Mouse (Mus musculus) neural tube, embryonic 11.5 days (tissue): Measurements from ENCODE around the gene Osm. TPM values are rescaled to one million over a fixed set of nuclear protein-coding genes. Genes with fewer than 3 reads are reported as not detected.

ENCODE experiments used
- ATAC-seq: fragments of 200-750 bp; cut with Nextera tagmentation; 2 replicates; pipeline ENCODE4 v1.8.0; 2017; ENCODE audit warnings: moderate number of reproducible peaks, mild to moderate bottlenecking, moderate TSS enrichment, moderate library complexity; ENCODE audit not compliant: insufficient read depth, low FRiP score, low TSS enrichment
- DNase-seq: peaks from one replicate; pipeline ENCODE4 v3.0.0-alpha.2; 2015; ENCODE audit warnings: low spot score
- H3K27ac ChIP-seq: fragments of 300-500 bp; sonication (generic); 2 replicates; pipeline ENCODE4 v1.5.1; 2014; ENCODE audit warnings: low read depth, mild to moderate bottlenecking, low read length
- H3K27me3 ChIP-seq: fragments of 300-500 bp; sonication (generic); 2 replicates; pipeline ENCODE4 v1.6.1; 2014; ENCODE audit warnings: mild to moderate bottlenecking, low read length, mixed read lengths; ENCODE audit not compliant: control insufficient read depth, insufficient read depth
- H3K36me3 ChIP-seq: fragments of 300-500 bp; sonication (generic); 2 replicates; pipeline ENCODE4 v1.6.1; 2014; ENCODE audit warnings: mild to moderate bottlenecking, low read length, moderate library complexity, mixed read lengths; ENCODE audit not compliant: control insufficient read depth, insufficient read depth
- H3K4me1 ChIP-seq: fragments of 300-500 bp; sonication (generic); 2 replicates; pipeline ENCODE4 v1.6.1; 2014; ENCODE audit warnings: low read length, mixed read lengths; ENCODE audit not compliant: control insufficient read depth, insufficient read depth
- H3K4me2 ChIP-seq: fragments of 300-500 bp; sonication (generic); 2 replicates; pipeline ENCODE4 v1.6.1; 2014; ENCODE audit warnings: low read depth, mild to moderate bottlenecking, moderate library complexity
- H3K4me3 ChIP-seq: fragments of 300-500 bp; sonication (generic); 2 replicates; pipeline ENCODE4 v1.5.1; 2014; ENCODE audit warnings: low read depth, low read length
- H3K9ac ChIP-seq: fragments of 300-500 bp; sonication (generic); 2 replicates; pipeline ENCODE4 v1.6.1; 2014; ENCODE audit warnings: mild to moderate bottlenecking, low read length
- H3K9me3 ChIP-seq: fragments of 300-500 bp; sonication (generic); 2 replicates; pipeline ENCODE4 v1.6.1; 2016; ENCODE audit warnings: low read length; ENCODE audit not compliant: control insufficient read depth
- WGBS: fragments of 180-500 bp; shearing (Covaris S2); extraction: QIAGEN DNeasy Blood & Tissue Kit; methylation state at CpG from one replicate; pipeline ENCODE4 v1.1.7; 2014; 5-methylcytosine and 5-hydroxymethylcytosine counted together
- polyA plus RNA-seq: library from polyadenylated mRNA; unstranded; fragments of >200 nt; fragmentation: Nextera tagmentation; extraction: Ambion mirVana; gene quantifications from 2 replicates; pipeline ENCODE4 v1.2.1, GENCODE M21; 2014

Osm gene
- polyA plus RNA-seq, 1 experiment from 2014 or later = not detected

DNA sequence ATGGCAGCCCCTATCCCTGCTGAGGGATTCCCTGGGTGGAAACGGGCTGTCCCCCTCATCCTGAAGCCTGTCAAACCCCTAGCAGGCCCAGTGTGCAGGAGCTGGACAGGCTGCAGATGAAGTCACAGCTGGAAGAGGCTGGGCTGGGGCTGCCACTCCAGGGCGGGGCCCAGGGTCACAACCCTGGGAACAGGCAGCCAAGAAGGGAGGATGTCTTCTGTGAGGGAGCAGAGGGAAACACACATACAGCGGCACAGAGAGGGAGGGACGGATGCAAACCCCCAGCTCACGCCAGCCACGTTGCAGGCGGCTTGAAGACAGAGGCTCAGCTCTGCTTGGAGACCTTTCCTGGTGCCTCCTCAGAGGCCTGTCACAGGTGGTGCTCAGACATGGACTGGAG lies 27.8 kb downstream of the Osm start:
- DNase-seq (no peak), ATAC-seq (no peak)
- Histone ChIP-seq H3K27me3 (peaks cover 30% of the 10 kb centered on the region), H3K9ac (no peak overlapping the region), H3K27ac (no peak overlapping the region), H3K36me3 (no peaks in the 10 kb centered on the region), H3K4me1 (0 out of 2 replicates have a peak, but pooled peaks cover 3% of the 10 kb centered on the region), H3K4me3 (no peak overlapping the region), H3K9me3 (no peaks in the 10 kb centered on the region; the same call in 1 of the 2 replicates), H3K4me2 (no peak overlapping the region)
- WGBS = 64% methylated on average over 7 of the region's 7 CpGs

DNA sequence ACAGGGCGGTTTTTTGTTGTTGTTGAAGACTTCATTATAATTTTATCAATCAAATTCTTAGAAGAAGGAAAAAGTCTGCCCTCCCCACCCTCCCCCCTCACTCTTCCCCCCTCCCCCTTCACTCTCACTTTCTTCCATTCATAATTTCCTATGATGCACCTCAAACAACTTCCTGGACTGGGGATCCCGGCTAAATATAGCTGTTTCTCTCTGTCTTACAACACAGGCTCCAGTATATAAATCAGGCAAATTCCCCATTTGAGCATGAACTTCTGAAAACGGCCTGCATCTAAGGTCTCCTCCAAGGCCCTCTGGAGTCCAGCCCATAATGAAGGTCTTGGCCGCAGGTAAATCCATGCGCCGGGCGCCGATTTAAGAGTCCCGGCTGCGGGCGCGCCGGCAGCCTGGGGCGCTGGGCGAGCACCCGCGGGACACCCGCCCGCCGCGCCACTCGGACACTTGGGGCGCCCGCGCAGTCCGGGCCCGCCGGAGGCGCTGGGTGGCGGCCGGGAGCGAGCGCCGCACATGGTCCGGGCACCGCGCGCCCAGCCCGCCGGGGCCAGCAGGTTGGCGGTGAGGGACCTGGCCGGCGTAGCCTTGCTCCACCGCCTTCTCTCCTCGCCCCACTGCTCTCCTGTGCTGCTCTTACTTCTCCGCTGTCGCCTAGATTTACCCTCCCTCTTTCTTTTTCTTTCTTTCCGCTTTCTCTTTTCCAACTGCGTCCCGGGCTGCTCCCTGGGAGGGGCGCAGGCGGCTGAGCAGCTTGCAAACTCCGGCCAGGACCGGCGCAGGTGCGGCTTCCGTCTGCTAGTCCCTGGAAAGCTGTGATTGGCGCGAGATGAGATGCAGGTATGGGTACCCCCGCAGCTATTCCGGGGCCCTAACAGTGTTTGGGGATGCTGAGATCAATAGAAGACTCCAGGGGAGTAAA lies 30.3 kb downstream of the Osm start:
- peak overlapping the region; percentile 44 for H3K4me3 ChIP-seq
- peak overlapping the region; percentile 40 for H3K9ac ChIP-seq
- H3K4me2 ChIP-seq = peak overlapping the region; percentile 80
- no peaks in the 10 kb centered on the region for H3K36me3 ChIP-seq
- under 1% methylated on average over 47 of the region's 61 CpGs for WGBS
- no peaks in the 10 kb centered on the region; the same call in 1 of the 2 replicates for H3K9me3 ChIP-seq
- H3K27me3 ChIP-seq = peaks cover 30% of the 10 kb centered on the region
- ATAC-seq (peak; percentile 27; the same call in 1 of the 2 replicates), DNase-seq (peak; percentile 55)
- H3K4me1 ChIP-seq = 0 out of 2 replicates have a peak, but pooled peaks cover 3% of the 10 kb centered on the region
- H3K27ac ChIP-seq = no peak overlapping the region

DNA sequence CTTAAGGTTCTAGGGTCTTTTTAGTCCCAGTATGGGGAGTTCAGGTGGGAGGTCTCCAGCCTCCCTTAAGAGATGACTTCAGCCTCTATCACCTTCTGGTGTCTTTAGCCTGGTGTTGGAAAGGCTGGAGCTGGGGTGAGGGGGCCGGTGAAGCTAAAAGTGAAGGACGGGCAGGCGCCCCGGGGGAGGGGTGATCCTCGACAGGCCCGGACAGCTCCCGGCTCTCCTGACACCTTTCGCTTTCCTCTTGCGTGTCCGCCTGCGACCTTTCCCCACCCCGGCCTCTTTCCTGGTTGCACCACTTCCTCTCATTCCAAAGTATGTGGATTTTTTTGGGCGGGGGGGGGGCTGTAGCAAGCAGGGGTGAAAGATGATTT lies 31.0 kb downstream of the Osm start:
- Histone ChIP-seq H3K9ac (no peak overlapping the region), H3K4me3 (peak overlapping the region; percentile 44), H3K9me3 (no peaks in the 10 kb centered on the region; the same call in 1 of the 2 replicates), H3K27ac (no peak overlapping the region), H3K4me2 (peak overlapping the region; percentile 80), H3K27me3 (peaks cover 30% of the 10 kb centered on the region), H3K36me3 (no peaks in the 10 kb centered on the region), H3K4me1 (0 out of 2 replicates have a peak, but pooled peaks cover 3% of the 10 kb centered on the region)
- 8% methylated on average over 13 of the region's 13 CpGs for WGBS
- no peak for DNase-seq
- no peak for ATAC-seq

DNA sequence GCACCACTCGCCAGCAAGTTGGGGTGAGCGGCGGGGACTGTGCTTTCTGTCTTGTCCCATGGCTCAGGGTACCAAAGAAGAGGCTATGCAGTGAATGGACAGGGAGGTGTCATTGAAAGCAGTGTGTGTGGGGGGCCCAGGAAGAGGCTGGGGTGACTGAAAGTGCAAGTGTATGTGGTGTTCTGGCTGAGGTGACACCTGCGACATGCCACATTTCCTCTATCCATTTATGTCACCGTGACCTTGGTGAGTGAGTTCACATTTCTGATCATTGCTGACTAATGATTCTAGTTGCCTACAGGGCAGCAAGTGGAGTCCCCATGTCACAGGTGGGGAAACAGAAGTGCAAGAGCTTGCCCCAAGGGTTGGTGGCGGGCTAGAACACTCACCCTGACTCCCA lies 32.3 kb downstream of the Osm start:
- no peak for DNase-seq
- Histone ChIP-seq H3K36me3 (no peaks in the 10 kb centered on the region), H3K9me3 (no peaks in the 10 kb centered on the region; the same call in 1 of the 2 replicates), H3K27ac (no peak overlapping the region), H3K9ac (no peak overlapping the region), H3K4me2 (no peak overlapping the region), H3K4me1 (0 out of 2 replicates have a peak, but pooled peaks cover 3% of the 10 kb centered on the region), H3K27me3 (peaks cover 30% of the 10 kb centered on the region), H3K4me3 (no peak overlapping the region)
- no peak for ATAC-seq
- WGBS = 81% methylated on average over 6 of the region's 6 CpGs

DNA sequence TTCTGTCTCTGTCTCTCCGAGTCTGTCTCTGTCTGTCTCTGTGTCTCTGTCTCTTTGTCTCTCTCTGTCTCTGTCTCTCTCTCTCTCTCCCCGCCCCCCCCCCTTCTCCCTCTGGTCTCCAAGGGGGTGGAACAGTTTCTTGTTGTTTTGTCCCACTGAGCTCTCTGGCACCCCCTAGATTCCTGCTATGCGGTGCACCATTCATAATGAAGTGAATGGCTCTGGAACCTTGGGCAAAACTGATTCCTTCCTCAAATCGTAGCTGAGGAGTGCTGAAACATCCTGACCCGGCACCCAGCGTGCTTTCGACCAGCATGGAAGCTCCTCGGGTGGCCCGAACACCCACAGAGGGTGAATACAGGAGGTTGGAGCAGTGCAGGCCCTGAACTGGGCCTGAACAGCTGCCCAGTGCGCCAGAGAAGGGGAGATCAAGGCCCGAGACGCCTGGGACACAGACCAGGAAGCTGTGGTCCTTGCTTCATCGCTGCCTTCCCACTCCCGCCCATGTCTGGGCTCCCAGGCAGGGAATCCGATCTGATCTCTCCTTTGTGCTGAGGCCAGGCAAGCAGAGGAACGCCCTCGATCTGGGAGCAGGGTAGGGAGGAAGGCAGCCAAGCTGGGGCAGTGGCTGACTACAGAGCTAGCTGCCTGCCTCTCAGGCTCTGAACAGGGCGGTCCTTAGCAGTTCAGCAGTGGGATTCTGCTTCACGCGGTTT lies 34.7 kb downstream of the Osm start:
- DNase-seq (no peak), ATAC-seq (no peak)
- Histone ChIP-seq H3K27me3 (peaks cover 21% of the 10 kb centered on the region), H3K9ac (no peak overlapping the region), H3K4me1 (0 out of 2 replicates have a peak, but pooled peaks cover 3% of the 10 kb centered on the region), H3K36me3 (no peaks in the 10 kb centered on the region), H3K27ac (no peak overlapping the region), H3K9me3 (no peaks in the 10 kb centered on the region; the same call in 1 of the 2 replicates), H3K4me3 (no peak overlapping the region), H3K4me2 (no peak overlapping the region)
- WGBS = 32% methylated on average over 19 of the region's 20 CpGs

DNA sequence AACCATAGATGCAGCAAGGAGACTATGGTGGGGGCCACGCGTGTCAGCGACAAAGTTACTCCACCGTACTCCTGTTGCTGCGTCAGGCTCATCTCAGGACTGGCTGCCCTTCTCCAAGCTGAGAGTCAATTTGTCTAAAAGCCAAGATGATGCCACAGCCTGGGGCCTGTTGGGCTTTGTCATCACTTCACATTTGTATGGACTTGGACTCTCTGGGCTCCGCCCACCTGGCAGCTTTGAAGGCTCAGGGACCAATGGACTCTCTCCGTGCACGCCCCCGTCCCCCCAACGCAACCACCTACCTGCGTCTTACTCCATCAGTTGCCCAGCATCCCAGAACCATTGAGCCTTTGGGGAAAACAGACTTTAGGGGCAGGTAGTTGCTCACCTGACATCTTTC lies 35.3 kb downstream of the Osm start:
- DNase-seq (no peak), ATAC-seq (no peak)
- Histone ChIP-seq H3K9ac (no peak overlapping the region), H3K27ac (no peak overlapping the region), H3K4me1 (0 out of 2 replicates have a peak, but pooled peaks cover 3% of the 10 kb centered on the region), H3K9me3 (no peaks in the 10 kb centered on the region; the same call in 1 of the 2 replicates), H3K4me3 (no peak overlapping the region), H3K36me3 (no peaks in the 10 kb centered on the region), H3K4me2 (no peak overlapping the region), H3K27me3 (peaks cover 17% of the 10 kb centered on the region)
- 67% methylated on average over 11 of the region's 11 CpGs for WGBS

DNA sequence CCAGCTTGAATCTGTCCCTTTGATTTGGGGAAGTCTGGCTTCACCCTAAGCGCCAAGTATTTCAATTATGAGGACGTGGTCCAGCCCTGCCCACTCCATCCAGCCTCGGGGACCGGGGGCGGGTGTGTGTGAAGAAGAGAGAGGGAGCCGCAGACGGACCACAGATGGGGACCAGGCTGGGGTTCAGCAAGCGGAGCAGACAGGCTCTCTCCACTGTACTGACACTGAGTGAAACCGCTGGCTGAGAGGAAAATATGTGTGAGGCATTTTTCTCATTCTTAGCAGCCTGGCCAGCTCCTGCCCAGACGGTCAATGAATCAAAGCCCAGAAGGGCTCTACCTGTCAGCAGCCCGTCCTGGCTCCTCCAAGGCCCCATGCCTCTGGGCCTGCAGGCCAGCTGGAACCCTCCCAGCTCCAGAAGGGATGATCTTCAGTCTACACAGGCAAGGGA lies 40.2 kb downstream of the Osm start:
- DNase-seq (no peak), ATAC-seq (no peak)
- H3K9me3 ChIP-seq = no peaks in the 10 kb centered on the region
- no peak overlapping the region for H3K4me2 ChIP-seq
- H3K27ac ChIP-seq = no peak overlapping the region
- H3K36me3 ChIP-seq = no peaks in the 10 kb centered on the region
- no peaks in the 10 kb centered on the region for H3K27me3 ChIP-seq
- H3K9ac ChIP-seq = no peak overlapping the region
- WGBS = 63% methylated on average over 11 of the region's 11 CpGs
- H3K4me3 ChIP-seq = no peak overlapping the region
- no peaks in the 10 kb centered on the region for H3K4me1 ChIP-seq

DNA sequence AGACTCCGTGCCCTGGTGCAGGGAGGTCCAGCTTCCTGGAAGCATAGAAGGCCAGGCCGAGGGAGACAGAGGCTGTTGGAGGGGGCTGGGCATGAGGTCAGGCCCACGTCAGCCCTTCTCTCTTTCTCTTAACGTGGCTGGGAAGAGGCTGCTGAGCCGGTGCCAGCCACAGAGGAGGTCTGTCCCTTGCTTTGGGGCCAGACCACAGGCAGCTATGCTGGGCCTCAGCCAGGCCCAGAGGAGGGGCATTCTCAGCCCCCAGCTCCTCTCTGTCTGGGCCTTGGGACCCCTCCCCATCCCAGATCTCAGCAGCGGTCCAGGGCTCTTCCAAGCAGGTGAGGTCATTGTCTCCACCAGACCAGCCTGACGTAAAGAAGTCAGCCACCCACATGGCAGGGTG lies 43.7 kb downstream of the Osm start:
- Histone ChIP-seq H3K27ac (no peak overlapping the region), H3K9me3 (no peaks in the 10 kb centered on the region), H3K27me3 (no peaks in the 10 kb centered on the region), H3K4me3 (no peak overlapping the region), H3K36me3 (no peaks in the 10 kb centered on the region), H3K9ac (no peak overlapping the region), H3K4me2 (no peak overlapping the region), H3K4me1 (no peaks in the 10 kb centered on the region)
- WGBS = 82% methylated on average over 7 of the region's 7 CpGs
- no peak for ATAC-seq
- no peak for DNase-seq
